Mouse (Mus musculus) thymus, postnatal 14 days (tissue): ENCODE data around the gene Prss41.

Experiments used
- DNase-seq: peaks from one replicate; pipeline ENCODE4 v3.0.0; 2021

Prss41 gene

GRCm38 (mm10) chr17:23825591-23825990, 18.4 kb downstream of the Prss41 start:
- DNase-seq: no peak

- DNase-seq: no peak
These were observed 20.4 kb downstream of the Prss41 start for GRCm38 (mm10) chr17:23823614-23824013.

- no peak for DNase-seq
These were observed 21.0 kb downstream of the Prss41 start for GRCm38 (mm10) chr17:23823018-23823417.

GRCm38 (mm10) chr17:23822094-23822493, 21.9 kb downstream of the Prss41 start:
- DNase-seq: no peak

- DNase-seq: no peak
These were observed 23.2 kb downstream of the Prss41 start for GRCm38 (mm10) chr17:23820731-23821130.

GRCm38 (mm10) chr17:23819235-23819634, 24.7 kb downstream of the Prss41 start:
- DNase-seq: no peak

- no peak for DNase-seq
These were observed 25.4 kb downstream of the Prss41 start for GRCm38 (mm10) chr17:23818579-23818978.

- DNase-seq: no peak
These were observed 28.3 kb downstream of the Prss41 start for GRCm38 (mm10) chr17:23815641-23816040.

- DNase-seq: no peak
These were observed 36.1 kb downstream of the Prss41 start for GRCm38 (mm10) chr17:23807918-23808317.

GRCm38 (mm10) chr17:23806867-23807266, 37.1 kb downstream of the Prss41 start:
- no peak for DNase-seq

GRCm38 (mm10) chr17:23804426-23805085, 39.4 kb downstream of the Prss41 start:
- no peak for DNase-seq

GRCm38 (mm10) chr17:23803366-23804041, 40.5 kb downstream of the Prss41 start:
- DNase-seq: peak; percentile 87

- DNase-seq: peak; percentile 97
These were observed 41.1 kb downstream of the Prss41 start for GRCm38 (mm10) chr17:23802746-23803365.

- no peak for DNase-seq
These were observed 42.3 kb downstream of the Prss41 start for GRCm38 (mm10) chr17:23801627-23802026.

- no peak for DNase-seq
These were observed 46.7 kb downstream of the Prss41 start for GRCm38 (mm10) chr17:23797316-23797715.

- DNase-seq: no peak
These were observed 48.6 kb downstream of the Prss41 start for GRCm38 (mm10) chr17:23795323-23795722.

GRCm38 (mm10) chr17:23791079-23791357, 53.0 kb downstream of the Prss41 start:
- DNase-seq: peak; percentile 30

- DNase-seq: peak; percentile 52
These were observed 53.5 kb downstream of the Prss41 start, which contains the start of gene Srrm2 for GRCm38 (mm10) chr17:23790269-23791078. Srrm2 (plus strand) TSS chr17:23790532.

GRCm38 (mm10) chr17:23789749-23790268, 54.2 kb downstream of the Prss41 start:
- no peak for DNase-seq

GRCm38 (mm10) chr17:23788973-23789372, 55.0 kb downstream of the Prss41 start:
- no peak for DNase-seq
